Mouse (Mus musculus) kidney, embryonic 14.5 days (tissue): ENCODE results near the gene Gm19345. TPM values are rescaled to one million over a fixed set of nuclear protein-coding genes. Genes with fewer than 3 reads are reported as not detected.

Experiments used
- ATAC-seq: fragments of 200-750 bp; cut with Nextera tagmentation; 2 replicates; pipeline ENCODE4 v1.8.0; 2017; ENCODE audit warnings: moderate number of reproducible peaks, mild to moderate bottlenecking, moderate TSS enrichment, moderate library complexity; ENCODE audit not compliant: low FRiP score, low TSS enrichment
- H3K27ac ChIP-seq: fragments of 300-500 bp; sonication (generic); 2 replicates; pipeline ENCODE4 v1.5.1; 2014; ENCODE audit warnings: low read depth, mild to moderate bottlenecking, low read length, moderate library complexity, mixed read lengths
- H3K27me3 ChIP-seq: fragments of 300-500 bp; sonication (generic); 2 replicates; pipeline ENCODE4 v1.6.1; 2014; ENCODE audit warnings: mild to moderate bottlenecking, low read length; ENCODE audit not compliant: control insufficient read depth, insufficient read depth
- H3K36me3 ChIP-seq: fragments of 300-500 bp; sonication (generic); 2 replicates; pipeline ENCODE4 v1.6.1; 2014; ENCODE audit warnings: low read length, mixed read lengths; ENCODE audit not compliant: control insufficient read depth, insufficient read depth
- H3K4me1 ChIP-seq: fragments of 300-500 bp; sonication (generic); 2 replicates; pipeline ENCODE4 v1.6.1; 2014; ENCODE audit warnings: low read length, mixed read lengths; ENCODE audit not compliant: control insufficient read depth, insufficient read depth
- H3K4me2 ChIP-seq: fragments of 300-500 bp; sonication (generic); replicated peaks from 2 replicates; pipeline ENCODE4 v1.6.1; 2014; ENCODE audit warnings: low read depth, mild to moderate bottlenecking, low read length
- H3K4me3 ChIP-seq: fragments of 300-500 bp; sonication (generic); 2 replicates; pipeline ENCODE4 v1.5.1; 2014; ENCODE audit warnings: mild to moderate bottlenecking, low read length
- H3K9ac ChIP-seq: fragments of 300-500 bp; sonication (generic); 2 replicates; pipeline ENCODE4 v1.6.1; 2014; ENCODE audit warnings: low read depth, mild to moderate bottlenecking, low read length, moderate library complexity
- H3K9me3 ChIP-seq: fragments of 300-500 bp; sonication (generic); 2 replicates; pipeline ENCODE4 v1.6.1; 2016; ENCODE audit warnings: low read length; ENCODE audit not compliant: control insufficient read depth
- WGBS: fragments of 180-500 bp; shearing (Covaris S2); extraction: QIAGEN DNeasy Blood & Tissue Kit; methylation state at CpG from one replicate; pipeline ENCODE4 v1.1.7; 2014; 5-methylcytosine and 5-hydroxymethylcytosine counted together
- polyA plus RNA-seq: library from polyadenylated mRNA; unstranded; fragments of >200 nt; fragmentation: Nextera tagmentation; extraction: Ambion mirVana; gene quantifications from 2 replicates; pipeline ENCODE4 v1.2.1, GENCODE M21; 2014

Gm19345 gene
- polyA plus RNA-seq, 1 experiment from 2014 or later = not detected

- Histone ChIP-seq H3K27me3 (no peaks in the 10 kb centered on the region), H3K36me3 (no peaks in the 10 kb centered on the region), H3K4me3 (no peak overlapping the region), H3K27ac (no peak overlapping the region), H3K4me1 (no peaks in the 10 kb centered on the region), H3K4me2 (no peak overlapping the region), H3K9me3 (no peaks in the 10 kb centered on the region), H3K9ac (no peak overlapping the region)
- ATAC-seq = peak; percentile 58; the same call in 1 of the 2 replicates
- 53% methylated on average over 13 of the region's 13 CpGs for WGBS
Observed at GRCm38 (mm10) chr7:19875948-19876682, 24.3 kb downstream of the Gm19345 start.

DNA sequence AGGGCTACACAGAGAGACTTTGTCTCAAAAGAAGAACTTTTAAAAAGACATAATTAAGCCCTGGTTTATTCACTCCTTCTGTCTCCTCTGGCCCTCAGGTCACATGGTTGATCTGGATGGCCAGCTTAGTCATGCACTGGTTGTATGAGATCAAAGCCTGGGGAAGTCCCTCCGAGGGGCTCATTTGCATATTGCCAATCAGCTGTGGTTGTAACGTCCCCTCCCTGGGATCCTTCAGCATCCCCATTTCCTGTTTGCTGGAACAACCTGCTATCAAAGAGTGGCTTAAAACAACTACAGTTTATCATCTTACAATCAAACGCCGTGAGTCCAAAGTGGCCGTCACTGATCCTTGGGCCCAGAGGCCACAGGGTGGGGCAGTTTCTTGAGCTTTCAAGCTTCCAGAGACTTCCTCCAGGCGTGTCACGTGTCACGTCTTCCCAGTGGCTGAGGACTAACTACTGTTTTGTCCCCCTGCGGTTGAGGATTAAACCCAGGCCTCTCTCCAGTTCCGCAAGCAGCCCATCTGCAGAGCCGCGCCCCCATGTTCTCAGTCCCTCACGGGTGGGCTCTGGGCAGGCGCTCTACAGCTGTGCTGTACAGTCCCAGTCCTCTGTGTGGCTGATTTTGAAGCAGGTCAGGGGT lies 25.1 kb downstream of the Gm19345 start:
- Histone ChIP-seq H3K36me3 (no peaks in the 10 kb centered on the region), H3K9ac (no peak overlapping the region), H3K9me3 (no peaks in the 10 kb centered on the region), H3K4me3 (no peak overlapping the region), H3K27me3 (no peaks in the 10 kb centered on the region), H3K4me1 (no peaks in the 10 kb centered on the region), H3K27ac (no peak overlapping the region), H3K4me2 (no peak overlapping the region)
- 37% methylated on average over 14 of the region's 14 CpGs for WGBS
- ATAC-seq = 0 out of 2 replicates have a peak, but pooled peaks have one; percentile 29

GRCm38 (mm10) chr7:19880754-19881153 lies 29.0 kb downstream of the Gm19345 start:
- 81% methylated on average over 8 of the region's 8 CpGs for WGBS
- no peak for ATAC-seq

DNA sequence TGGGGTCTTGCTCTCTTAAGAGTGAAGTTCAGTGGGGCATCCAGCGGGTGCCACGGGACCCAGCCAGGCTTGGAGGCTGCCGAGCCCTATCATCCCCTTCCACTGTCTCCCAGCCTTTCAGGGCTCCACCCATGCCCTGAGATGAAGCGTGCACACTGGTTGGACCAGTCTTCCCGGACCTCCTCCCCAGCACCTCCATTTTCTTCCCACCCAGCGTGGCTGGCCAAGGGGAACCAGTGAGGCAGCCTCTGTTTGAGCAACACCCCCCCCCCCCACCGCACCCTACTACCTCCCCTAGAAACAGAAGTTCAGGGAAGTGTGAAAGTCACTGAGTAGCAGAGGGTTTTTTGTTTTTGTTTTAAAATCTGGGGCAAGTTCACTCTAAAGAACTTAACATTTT lies 36.0 kb downstream of the Gm19345 start, which contains the start of gene Ceacam19:
Gene Ceacam19, minus strand, starts transcription at position 117 of the 400 bp plus-strand sequence.
- ATAC-seq = no peak
- WGBS = 72% methylated on average over 7 of the region's 7 CpGs

More at GRCm38 (mm10) chr7:19880754-19881153, 29.0 kb downstream of the Gm19345 start:
- Histone ChIP-seq H3K9me3 (no peaks in the 10 kb centered on the region), H3K4me3 (no peak overlapping the region), H3K9ac (no peak overlapping the region), H3K36me3 (no peaks in the 10 kb centered on the region), H3K4me1 (no peaks in the 10 kb centered on the region), H3K27ac (no peak overlapping the region), H3K4me2 (no peak overlapping the region), H3K27me3 (no peaks in the 10 kb centered on the region)

DNA sequence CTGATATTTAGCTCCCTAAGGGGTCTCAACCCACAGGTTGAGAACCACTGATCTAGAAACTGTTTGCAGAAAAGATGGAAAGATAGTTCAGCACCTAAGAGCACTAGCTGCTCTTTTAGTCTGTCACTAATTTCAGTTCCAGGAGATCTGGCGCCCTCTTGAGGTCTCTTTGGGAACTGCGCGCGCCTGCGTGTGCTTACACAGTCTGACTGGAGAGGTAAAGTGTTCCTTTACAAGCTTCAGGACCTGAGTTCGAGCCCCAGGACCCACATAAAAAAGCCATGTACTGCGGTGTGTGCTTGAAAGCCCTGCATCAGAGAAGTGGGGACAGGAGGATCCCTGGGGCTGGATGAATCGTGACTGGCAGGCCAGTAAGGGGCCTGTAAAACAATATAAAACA lies 38.1 kb downstream of the Gm19345 start:
- Histone ChIP-seq H3K27ac (no peak overlapping the region), H3K36me3 (no peaks in the 10 kb centered on the region)
- 57% methylated on average over 8 of the region's 8 CpGs for WGBS

More for the DNA sequence above, 36.0 kb downstream of the Gm19345 start, which contains the start of gene Ceacam19:
- Histone ChIP-seq H3K27me3 (no peaks in the 10 kb centered on the region), H3K4me3 (no peak within 1 kb of the TSS), H3K9me3 (no peaks in the 10 kb centered on the region), H3K4me2 (no peak within 1 kb of the TSS), H3K9ac (no peak within 1 kb of the TSS), H3K4me1 (no peaks in the 10 kb centered on the region), H3K36me3 (no peaks in the 10 kb centered on the region), H3K27ac (no peak within 1 kb of the TSS)

More for the DNA sequence above, 38.1 kb downstream of the Gm19345 start:
- ATAC-seq = no peak
- no peak overlapping the region for H3K4me3 ChIP-seq
- no peak overlapping the region for H3K9ac ChIP-seq
- no peaks in the 10 kb centered on the region for H3K9me3 ChIP-seq
- no peaks in the 10 kb centered on the region for H3K27me3 ChIP-seq
- no peak overlapping the region for H3K4me2 ChIP-seq
- H3K4me1 ChIP-seq = no peaks in the 10 kb centered on the region

Other genes starting within 250 kb of the Gm19345 start
- gene Clasrp, start 247.5 kb upstream of the Gm19345 start, polyA plus RNA-seq = 44.3 and 48.4 TPM in 2 replicates
- gene Relb, start 222.6 kb upstream of the Gm19345 start, polyA plus RNA-seq = 7.3 and 9.3 TPM in 2 replicates
- gene Clptm1, start 187.0 kb upstream of the Gm19345 start, polyA plus RNA-seq = 76.2 and 101 TPM in 2 replicates
- gene Apoc2, start 174.1 kb upstream of the Gm19345 start, polyA plus RNA-seq = 1.0 and 1.2 TPM in 2 replicates
- not detected in 2 replicates for gene Gm44805, start 170.6 kb upstream of the Gm19345 start, polyA plus RNA-seq
- gene Apoc4, start 170.5 kb upstream of the Gm19345 start, polyA plus RNA-seq = 0.81 TPM in 1 of 2 replicates, not detected in the other
- 8.4 and 13.1 TPM in 2 replicates for gene Apoc1, start 159.3 kb upstream of the Gm19345 start, polyA plus RNA-seq
- gene Apoe, start 152.8 kb upstream of the Gm19345 start, polyA plus RNA-seq = 175 and 184 TPM in 2 replicates
- gene Tomm40, start 136.6 kb upstream of the Gm19345 start, polyA plus RNA-seq = 159 and 177 TPM in 2 replicates
- gene Nectin2, start 101.5 kb upstream of the Gm19345 start, polyA plus RNA-seq = 106 and 139 TPM in 2 replicates
- 177 and 214 TPM in 2 replicates for gene Bcam, start 81.0 kb upstream of the Gm19345 start, polyA plus RNA-seq
- 4.7 and 7.3 TPM in 2 replicates for gene Cblc, start 55.2 kb upstream of the Gm19345 start, polyA plus RNA-seq
- gene Bcl3, start 29.2 kb upstream of the Gm19345 start, polyA plus RNA-seq = 3.5 and 4.2 TPM in 2 replicates
- gene Ceacam16, start 9.3 kb downstream of the Gm19345 start, polyA plus RNA-seq = not detected in 2 replicates
- gene Ceacam19, start 36.0 kb downstream of the Gm19345 start, polyA plus RNA-seq = not detected in 2 replicates
- gene Pvr, start 69.2 kb downstream of the Gm19345 start, polyA plus RNA-seq = 9.6 and 10.8 TPM in 2 replicates
- not detected in 2 replicates for gene Igsf23, start 98.8 kb downstream of the Gm19345 start, polyA plus RNA-seq
- not detected in 2 replicates for gene Ceacam20, start 113.4 kb downstream of the Gm19345 start, polyA plus RNA-seq
- gene Nlrp9b, start 139.5 kb downstream of the Gm19345 start, polyA plus RNA-seq = not detected in 2 replicates
- gene Vmn1r91, start 247.7 kb downstream of the Gm19345 start, polyA plus RNA-seq = not detected in 2 replicates